Mouse (Mus musculus) embryonic facial prominence, embryonic 13.5 days (tissue): Measurements from ENCODE around the gene Cblc. TPM values are rescaled to one million over a fixed set of nuclear protein-coding genes. Genes with fewer than 3 reads are reported as not detected.
A peak's percentile ranks its signal among the peaks of the same experiment; 100 is the strongest.

ENCODE experiments used
- ATAC-seq: fragments of 200-750 bp; cut with Nextera tagmentation; 2 replicates; pipeline ENCODE4 v1.8.0; 2017; ENCODE audit warnings: low read depth; ENCODE audit not compliant: insufficient number of reproducible peaks, insufficient read depth, low FRiP score, low TSS enrichment
- H3K27ac ChIP-seq: fragments of 300-500 bp; sonication (generic); 2 replicates; pipeline ENCODE4 v1.5.1; 2015; ENCODE audit warnings: moderate library complexity, mild to moderate bottlenecking, inconsistent platforms
- H3K27me3 ChIP-seq: fragments of 300-500 bp; sonication (generic); 2 replicates; pipeline ENCODE4 v1.6.1; 2015; ENCODE audit warnings: mild to moderate bottlenecking, inconsistent platforms
- H3K36me3 ChIP-seq: fragments of 300-500 bp; sonication (generic); 2 replicates; pipeline ENCODE4 v1.6.1; 2015; ENCODE audit warnings: mild to moderate bottlenecking, inconsistent platforms
- H3K4me1 ChIP-seq: fragments of 300-500 bp; sonication (generic); 2 replicates; pipeline ENCODE4 v1.6.1; 2015; ENCODE audit warnings: inconsistent platforms
- H3K4me2 ChIP-seq: fragments of 300-500 bp; sonication (generic); 2 replicates; pipeline ENCODE4 v1.6.1; 2015; ENCODE audit warnings: moderate library complexity, mild to moderate bottlenecking, inconsistent platforms
- H3K4me3 ChIP-seq: fragments of 300-500 bp; sonication (generic); 2 replicates; pipeline ENCODE4 v1.5.1; 2015; ENCODE audit warnings: mild to moderate bottlenecking, inconsistent platforms
- H3K9ac ChIP-seq: fragments of 300-500 bp; sonication (generic); 2 replicates; pipeline ENCODE4 v1.6.1; 2015; ENCODE audit warnings: mild to moderate bottlenecking, inconsistent platforms
- H3K9me3 ChIP-seq: fragments of 300-500 bp; sonication (generic); 2 replicates; pipeline ENCODE4 v1.6.1; 2016; ENCODE audit warnings: inconsistent platforms
- WGBS: fragments of 180-500 bp; shearing (Covaris S2); methylation state at CpG from one replicate; pipeline ENCODE4 v1.1.7; 2015; ENCODE audit warnings: mixed read lengths; 5-methylcytosine and 5-hydroxymethylcytosine counted together
- polyA plus RNA-seq: library from polyadenylated mRNA; unstranded; fragments of >200 nt; fragmentation: Nextera tagmentation; extraction: Ambion mirVana; gene quantifications from 2 replicates; pipeline ENCODE4 v1.2.1, GENCODE M21; 2015

Cblc gene
- 8.1 and 10.4 TPM in 2 replicates for polyA plus RNA-seq

DNA sequence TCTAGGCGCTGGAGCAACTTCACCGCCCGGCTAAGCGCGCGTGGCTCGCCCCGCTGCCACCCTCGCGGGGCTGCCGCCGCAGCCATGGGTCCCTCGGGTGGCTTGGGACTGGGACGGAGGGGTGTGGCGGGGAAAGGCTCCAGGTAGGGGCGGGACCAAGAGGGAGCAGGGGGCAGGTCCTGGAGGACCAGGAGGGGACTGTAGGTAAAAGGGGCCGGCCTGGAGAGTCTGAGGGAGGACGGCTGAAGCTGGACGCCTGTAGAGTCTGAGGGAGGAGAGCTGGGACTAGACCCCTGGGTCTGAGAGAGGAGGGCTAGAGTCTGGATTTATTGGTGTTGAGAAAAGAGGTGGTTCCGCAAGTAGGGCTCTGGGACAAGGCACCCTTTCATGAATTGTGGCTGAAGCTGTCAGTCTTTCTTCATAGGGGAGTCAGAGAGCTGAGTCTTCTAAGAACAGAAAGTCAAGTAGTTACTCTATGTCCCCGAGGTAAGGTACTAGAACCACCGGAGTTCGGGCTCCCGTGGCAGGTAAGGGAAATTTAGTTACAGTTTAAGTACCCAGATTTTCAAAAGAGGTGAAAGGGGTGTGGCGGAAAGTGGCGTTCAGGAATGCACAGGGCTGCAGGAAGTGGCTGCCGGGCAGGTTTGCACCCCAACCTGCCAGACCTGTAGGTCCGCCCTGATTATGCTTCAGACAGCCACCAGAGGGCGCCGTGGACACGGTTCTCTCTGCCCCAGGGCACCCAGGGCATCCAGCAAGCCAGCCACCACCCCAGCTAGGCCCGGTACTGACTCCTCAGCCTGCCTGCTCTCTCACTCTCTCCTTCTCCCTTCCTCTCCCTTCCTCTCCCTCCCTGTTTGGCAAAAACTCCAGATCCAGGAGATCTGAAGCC lies at the start of gene Cblc:
Gene Cblc, minus strand, starts transcription at position 113 of the 892 bp plus-strand sequence.
- Histone ChIP-seq H3K36me3 (no peaks in the 10 kb centered on the region), H3K9ac (peak within 1 kb of the TSS; percentile 60), H3K4me1 (peaks cover 3% of the 10 kb centered on the region), H3K4me3 (peak within 1 kb of the TSS; percentile 39), H3K27me3 (peaks cover 34% of the 10 kb centered on the region), H3K4me2 (peak within 1 kb of the TSS; percentile 52), H3K9me3 (no peaks in the 10 kb centered on the region), H3K27ac (peak within 1 kb of the TSS; percentile 44; the same call in 1 of the 2 replicates)
- ATAC-seq: peak; percentile 70
- WGBS: 1% methylated on average over 32 of the region's 32 CpGs

DNA sequence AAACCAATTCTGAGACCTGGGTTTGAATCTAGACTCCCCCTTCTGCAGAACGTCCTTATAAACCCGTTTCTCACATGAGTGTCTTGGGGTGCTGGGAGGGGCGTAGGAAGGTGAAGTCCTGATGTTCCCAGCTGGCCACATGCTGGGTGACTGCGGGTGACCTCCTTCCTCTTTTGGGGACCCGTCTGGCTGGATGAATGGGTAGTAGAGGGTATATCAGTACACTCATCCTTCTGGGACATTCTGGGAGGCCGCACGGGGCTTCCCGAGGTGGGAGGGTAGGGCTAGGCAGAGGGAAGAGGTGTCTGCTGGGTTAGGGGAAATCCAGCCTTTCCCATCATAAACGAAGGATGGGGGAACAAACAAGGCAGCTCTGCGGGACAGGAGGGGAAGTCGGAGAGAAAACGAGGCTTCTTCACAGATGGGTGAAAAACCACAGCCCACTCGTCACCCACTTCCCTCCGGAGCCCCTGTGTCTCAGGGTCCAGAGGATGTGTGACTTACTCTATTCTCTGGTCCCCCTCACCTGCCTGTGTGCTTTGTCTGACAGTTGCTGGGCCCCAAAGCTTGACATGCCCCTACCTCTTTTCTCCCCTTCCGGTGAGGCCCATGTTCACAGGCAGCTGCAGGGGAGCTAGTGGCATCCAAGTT lies 48.0 kb upstream of the Cblc start:
- H3K4me3 ChIP-seq: no peak overlapping the region
- H3K4me1 ChIP-seq: peaks cover 5% of the 10 kb centered on the region; the same call in 1 of the 2 replicates
- no peak for ATAC-seq
- H3K36me3 ChIP-seq: no peaks in the 10 kb centered on the region
- no peak overlapping the region for H3K4me2 ChIP-seq
- 60% methylated on average over 15 of the region's 15 CpGs for WGBS
- H3K9ac ChIP-seq: no peak overlapping the region
- H3K27me3 ChIP-seq: peaks cover 39% of the 10 kb centered on the region
- no peak overlapping the region for H3K27ac ChIP-seq
- H3K9me3 ChIP-seq: no peaks in the 10 kb centered on the region

DNA sequence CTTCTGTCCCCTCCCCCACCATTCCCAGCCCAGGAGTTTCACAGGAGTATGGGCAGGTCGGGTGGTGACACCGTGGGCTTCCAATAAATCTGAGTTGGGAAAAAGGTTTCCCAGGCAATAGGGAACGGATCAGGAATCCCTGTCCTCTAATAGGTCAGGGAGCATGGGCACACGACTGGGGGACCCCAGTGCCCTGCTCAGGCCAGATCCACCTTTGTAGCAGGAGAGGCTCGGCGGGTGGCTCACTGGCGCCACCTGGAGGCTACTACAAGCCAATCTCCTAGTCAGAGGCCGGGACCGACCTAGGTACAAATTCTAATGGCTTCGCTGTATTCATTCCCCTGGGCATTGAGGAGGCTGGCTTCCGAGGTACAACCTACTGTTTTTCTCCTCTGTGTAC lies 47.0 kb upstream of the Cblc start:
- Histone ChIP-seq H3K9ac (0 out of 2 replicates have a peak overlapping the region, but pooled peaks have one; percentile 16), H3K27me3 (peaks cover 36% of the 10 kb centered on the region), H3K9me3 (no peaks in the 10 kb centered on the region), H3K36me3 (no peaks in the 10 kb centered on the region), H3K4me3 (no peak overlapping the region), H3K4me2 (no peak overlapping the region), H3K4me1 (peaks cover 5% of the 10 kb centered on the region; the same call in 1 of the 2 replicates), H3K27ac (no peak overlapping the region)
- WGBS: 3% methylated on average over 11 of the region's 11 CpGs
- peak; percentile 66; the same call in 1 of the 2 replicates for ATAC-seq

DNA sequence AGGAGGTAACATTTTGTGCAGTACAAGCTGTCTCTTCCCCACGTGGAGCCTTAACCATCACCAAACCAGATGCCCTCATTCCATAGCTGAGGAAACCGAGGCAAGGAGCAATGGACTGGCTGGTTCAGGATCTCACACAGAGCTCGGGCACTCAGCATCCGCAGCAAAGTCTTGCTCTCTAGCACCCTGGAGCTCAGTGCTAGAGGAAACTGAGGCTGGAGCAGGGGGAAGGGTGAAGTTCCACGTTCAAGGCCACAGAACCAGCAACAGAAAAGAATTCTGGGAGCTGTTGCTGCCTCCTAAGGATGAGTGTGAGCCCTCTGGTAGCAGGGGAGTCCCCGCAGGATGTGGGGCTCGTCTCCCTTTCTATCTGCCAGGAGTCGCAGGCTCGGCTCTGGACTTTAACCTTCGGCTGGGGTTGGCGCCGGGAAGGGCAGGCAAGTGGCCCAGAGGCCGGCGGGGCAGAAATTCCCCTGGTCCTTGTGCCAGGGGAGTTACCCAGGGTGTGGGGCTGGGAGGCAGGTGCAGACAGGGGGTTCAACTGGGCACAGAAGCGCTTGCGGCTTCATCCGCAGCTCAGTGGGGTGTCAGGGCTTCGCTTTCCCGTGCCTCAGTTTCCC lies 46.4 kb upstream of the Cblc start:
- no peak for ATAC-seq
- Histone ChIP-seq H3K27ac (no peak overlapping the region), H3K4me1 (peaks cover 5% of the 10 kb centered on the region; the same call in 1 of the 2 replicates), H3K4me2 (no peak overlapping the region), H3K9ac (0 out of 2 replicates have a peak overlapping the region, but pooled peaks have one; percentile 16), H3K27me3 (peaks cover 33% of the 10 kb centered on the region), H3K9me3 (no peaks in the 10 kb centered on the region), H3K36me3 (no peaks in the 10 kb centered on the region), H3K4me3 (no peak overlapping the region)
- 26% methylated on average over 19 of the region's 19 CpGs for WGBS

DNA sequence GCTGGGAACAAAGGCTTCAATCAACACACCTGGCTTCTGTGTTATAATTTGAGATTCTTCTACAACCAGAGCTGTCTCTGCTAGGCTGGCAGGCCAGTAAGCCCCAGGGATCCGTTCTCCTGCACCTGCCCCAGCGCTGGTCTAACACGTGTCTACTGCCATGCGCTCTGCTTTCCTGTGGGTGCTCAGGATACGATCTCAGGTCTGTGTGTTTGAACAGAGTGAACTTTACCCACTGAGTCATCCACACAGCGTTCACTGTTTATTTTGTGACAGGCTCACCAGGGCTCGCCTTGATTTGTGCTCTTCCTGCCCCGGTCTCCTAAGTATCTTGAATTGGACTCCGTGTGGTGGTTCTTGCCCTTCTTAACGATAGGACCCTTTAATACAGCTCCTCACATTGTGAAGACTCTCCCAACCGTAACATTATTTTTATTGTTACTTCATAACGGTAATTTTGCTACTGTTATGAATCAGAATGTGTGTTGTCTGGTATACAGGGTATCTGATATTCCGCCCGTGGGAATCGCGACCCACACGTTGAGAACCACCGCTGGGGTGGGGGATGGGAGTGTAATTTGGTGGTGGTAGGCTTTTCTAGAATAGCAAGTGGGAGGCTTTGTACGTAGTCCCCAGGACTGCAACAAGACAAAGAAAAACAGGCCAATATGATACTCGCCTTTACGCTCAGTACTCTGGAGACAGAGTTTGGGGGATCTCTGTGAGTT lies 45.2 kb upstream of the Cblc start:
- no peak overlapping the region for H3K4me3 ChIP-seq
- H3K27ac ChIP-seq: no peak overlapping the region
- H3K27me3 ChIP-seq: peaks cover 26% of the 10 kb centered on the region
- H3K4me1 ChIP-seq: no peaks in the 10 kb centered on the region
- 83% methylated on average over 21 of the region's 21 CpGs for WGBS
- ATAC-seq: no peak
- H3K9me3 ChIP-seq: no peaks in the 10 kb centered on the region
- H3K9ac ChIP-seq: no peak overlapping the region
- no peaks in the 10 kb centered on the region for H3K36me3 ChIP-seq
- H3K4me2 ChIP-seq: no peak overlapping the region

DNA sequence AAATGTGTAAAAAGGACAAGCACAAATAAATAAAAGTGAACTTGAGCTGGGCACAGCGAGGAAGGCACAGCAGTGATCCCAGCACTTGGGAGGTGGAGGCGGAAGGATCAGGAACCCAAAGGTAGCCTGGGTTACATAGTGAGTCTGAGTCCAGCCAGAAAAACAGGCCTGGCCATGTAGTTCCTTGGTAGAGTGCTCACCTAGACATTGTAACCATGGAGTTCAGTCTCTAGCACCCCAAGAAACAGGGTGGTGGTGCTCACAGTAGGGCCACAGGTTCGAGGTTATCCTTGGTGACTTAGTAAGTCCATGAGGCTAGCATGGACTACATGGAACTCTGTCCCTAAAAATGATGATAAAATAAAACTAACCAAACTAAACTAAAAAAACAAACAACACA lies 44.3 kb upstream of the Cblc start:
- ATAC-seq: no peak
- H3K9ac ChIP-seq: no peak overlapping the region
- WGBS: 78% methylated on average over 3 of the region's 3 CpGs
- no peak overlapping the region for H3K4me2 ChIP-seq
- H3K27me3 ChIP-seq: peaks cover 26% of the 10 kb centered on the region
- no peaks in the 10 kb centered on the region for H3K4me1 ChIP-seq
- H3K36me3 ChIP-seq: no peaks in the 10 kb centered on the region
- H3K27ac ChIP-seq: no peak overlapping the region
- no peak overlapping the region for H3K4me3 ChIP-seq
- no peaks in the 10 kb centered on the region for H3K9me3 ChIP-seq

DNA sequence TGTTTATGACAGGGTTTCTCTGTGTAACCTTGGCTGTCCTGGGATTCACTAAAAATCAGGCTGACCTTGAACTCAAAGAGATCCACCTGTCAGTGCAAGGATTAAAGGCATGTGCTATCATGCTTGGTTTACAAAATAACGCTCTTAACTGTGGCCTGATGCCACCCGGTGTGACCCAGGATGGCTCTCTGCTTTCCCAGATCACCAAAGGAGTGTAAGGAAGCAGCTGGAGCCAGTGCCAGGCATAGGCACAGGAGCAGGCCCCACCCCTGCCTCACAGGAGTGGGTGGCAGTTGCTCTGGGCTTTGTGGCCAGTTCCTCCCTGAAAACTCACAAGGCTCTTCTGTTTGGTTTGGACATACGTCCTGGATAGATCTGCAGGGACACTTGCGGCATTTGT lies 43.8 kb upstream of the Cblc start:
- H3K9me3 ChIP-seq: no peaks in the 10 kb centered on the region
- H3K36me3 ChIP-seq: no peaks in the 10 kb centered on the region
- H3K9ac ChIP-seq: no peak overlapping the region
- no peaks in the 10 kb centered on the region for H3K4me1 ChIP-seq
- H3K4me2 ChIP-seq: no peak overlapping the region
- H3K27ac ChIP-seq: no peak overlapping the region
- peaks cover 26% of the 10 kb centered on the region for H3K27me3 ChIP-seq
- WGBS: 71% methylated on average over 4 of the region's 4 CpGs
- no peak overlapping the region for H3K4me3 ChIP-seq
- ATAC-seq: no peak

DNA sequence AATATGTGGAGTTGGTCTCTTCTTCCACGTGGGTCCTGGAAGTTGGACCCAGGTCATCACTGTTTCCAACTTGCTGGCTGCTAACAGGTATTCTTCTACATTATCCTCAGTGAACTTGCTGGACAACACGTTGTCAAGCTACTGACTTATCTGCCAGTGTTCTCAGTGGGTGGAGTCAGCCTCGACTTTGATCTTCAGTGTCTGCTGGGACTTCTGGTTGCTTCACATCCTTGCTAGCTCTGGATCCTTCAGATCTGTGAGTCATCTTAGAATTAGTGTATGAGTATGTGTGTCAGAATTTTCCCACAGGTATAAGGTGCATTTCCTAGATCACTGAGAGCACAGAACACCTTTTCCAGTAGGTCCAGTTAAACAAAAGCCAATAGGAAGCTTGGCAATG lies 40.2 kb upstream of the Cblc start:
- no peak overlapping the region for H3K4me3 ChIP-seq
- no peaks in the 10 kb centered on the region for H3K36me3 ChIP-seq
- ATAC-seq: no peak
- no peak overlapping the region for H3K27ac ChIP-seq
- no peak overlapping the region for H3K4me2 ChIP-seq
- H3K27me3 ChIP-seq: no peaks in the 10 kb centered on the region
- H3K9me3 ChIP-seq: no peaks in the 10 kb centered on the region
- H3K4me1 ChIP-seq: 0 out of 2 replicates have a peak, but pooled peaks cover under 1% of the 10 kb centered on the region
- no peak overlapping the region for H3K9ac ChIP-seq
- 57% methylated on average over 3 of the region's 3 CpGs for WGBS

DNA sequence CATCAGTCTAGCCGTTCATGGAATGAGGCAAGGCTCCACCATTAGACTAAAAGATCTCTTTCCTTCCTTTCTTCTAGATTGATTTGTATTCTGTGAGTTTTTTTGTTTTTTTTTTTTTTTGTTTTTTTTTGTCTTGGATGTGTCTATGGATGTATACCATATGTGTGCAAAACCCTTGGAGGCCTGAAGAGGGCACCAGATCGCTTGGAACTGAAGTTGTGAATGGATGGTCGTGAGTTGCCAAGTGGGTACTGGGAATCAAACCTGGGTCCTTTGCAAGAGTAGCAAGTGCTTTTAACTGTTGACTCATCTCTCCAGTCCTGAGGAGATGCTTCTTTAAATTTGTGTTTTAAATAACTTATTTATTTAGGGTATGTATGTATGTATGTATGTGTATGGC lies 37.4 kb upstream of the Cblc start:
- H3K36me3 ChIP-seq: no peaks in the 10 kb centered on the region
- peaks cover 14% of the 10 kb centered on the region for H3K4me1 ChIP-seq
- H3K4me2 ChIP-seq: no peak overlapping the region
- H3K9me3 ChIP-seq: no peaks in the 10 kb centered on the region
- ATAC-seq: no peak
- 65% methylated on average over 3 of the region's 3 CpGs for WGBS
- no peak overlapping the region for H3K27ac ChIP-seq
- H3K9ac ChIP-seq: no peak overlapping the region
- H3K4me3 ChIP-seq: no peak overlapping the region
- H3K27me3 ChIP-seq: no peaks in the 10 kb centered on the region; the same call in 1 of the 2 replicates

DNA sequence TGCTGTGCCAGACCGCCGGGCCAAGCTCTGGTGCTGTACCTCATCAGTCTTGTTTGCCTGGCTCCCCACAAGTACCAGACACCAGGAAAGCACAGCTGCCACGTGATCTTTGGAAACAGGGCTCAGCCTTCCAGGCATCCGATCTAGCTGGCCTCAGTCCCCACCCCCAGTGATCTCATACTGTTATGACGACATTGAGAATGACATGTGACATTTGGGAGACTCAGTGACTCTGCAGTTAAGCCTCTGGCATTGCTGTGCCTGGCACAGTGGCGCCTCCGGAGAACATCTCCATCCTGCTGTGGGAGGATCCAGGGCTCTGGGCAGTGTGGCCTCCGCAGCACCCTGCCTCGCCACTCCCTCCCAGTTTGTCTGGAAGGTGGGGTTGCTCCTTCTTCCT lies 35.2 kb upstream of the Cblc start:
- Histone ChIP-seq H3K27me3 (no peaks in the 10 kb centered on the region; the same call in 1 of the 2 replicates), H3K9ac (no peak overlapping the region), H3K4me2 (no peak overlapping the region), H3K36me3 (no peaks in the 10 kb centered on the region), H3K4me3 (no peak overlapping the region), H3K9me3 (no peaks in the 10 kb centered on the region), H3K27ac (no peak overlapping the region), H3K4me1 (peaks cover 18% of the 10 kb centered on the region)
- no peak for ATAC-seq
- WGBS: 42% methylated on average over 9 of the region's 9 CpGs

DNA sequence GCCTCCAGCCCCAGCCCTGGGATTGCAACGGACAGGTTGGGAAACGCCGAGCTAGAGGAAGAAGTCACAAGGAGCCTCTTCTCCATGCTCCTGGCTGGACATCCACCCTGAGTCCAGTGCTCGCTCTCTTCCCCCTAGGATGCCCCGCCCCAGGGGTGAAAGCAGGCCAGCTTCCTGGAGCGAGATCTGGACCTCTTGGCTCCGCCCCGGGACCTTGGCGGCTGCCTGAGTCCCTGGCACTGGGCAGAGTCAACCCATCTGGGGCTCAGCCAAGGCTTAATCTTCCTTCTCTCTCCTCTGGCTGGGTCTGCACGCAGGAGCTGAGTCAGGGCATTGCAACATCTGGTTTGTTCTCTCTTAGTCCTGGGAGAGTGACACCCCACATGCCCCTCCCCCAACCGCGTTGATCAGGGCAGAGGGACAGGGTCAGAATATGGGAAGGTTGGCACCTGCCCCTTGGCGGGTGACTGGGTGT lies 34.1 kb upstream of the Cblc start:
- Histone ChIP-seq H3K4me1 (peaks cover 22% of the 10 kb centered on the region), H3K4me3 (no peak overlapping the region), H3K36me3 (no peaks in the 10 kb centered on the region), H3K27ac (no peak overlapping the region), H3K4me2 (peak overlapping the region; percentile 26; the same call in 1 of the 2 replicates), H3K9ac (peak overlapping the region; percentile 55), H3K27me3 (no peaks in the 10 kb centered on the region; the same call in 1 of the 2 replicates), H3K9me3 (no peaks in the 10 kb centered on the region)
- ATAC-seq: no peak
- 29% methylated on average over 13 of the region's 13 CpGs for WGBS
